Mouse (Mus musculus) gastrocnemius, postnatal 36 days (tissue): ENCODE measurements around the gene Zfp385c. TPM values are rescaled to one million over a fixed set of nuclear protein-coding genes. Genes with fewer than 3 reads are reported as not detected.
"Not testable (repeated sequence)": the region's sequence is repeated elsewhere in the genome, so short reads cannot be mapped to it uniquely, and the experiment has no call there.

Source experiments
- DNase-seq, 2 experiments: peaks; one replicate each; pipeline ENCODE4 v3.0.0; 2022
- intact Hi-C: fragments of 180-260 bp; cut with DNase I; formaldehyde crosslinking; loops from one replicate; pipeline ENCODE4 v1.15.1; 2025
- total RNA-seq, 2 experiments: library from RNA; stranded (reverse); gene quantifications; 2 replicates each; pipeline ENCODE4 v1.2.3; 2021

Gene Zfp385c
- total RNA-seq, 2 experiments from 2014 or later: 0.25 to 0.38 TPM

DNA sequence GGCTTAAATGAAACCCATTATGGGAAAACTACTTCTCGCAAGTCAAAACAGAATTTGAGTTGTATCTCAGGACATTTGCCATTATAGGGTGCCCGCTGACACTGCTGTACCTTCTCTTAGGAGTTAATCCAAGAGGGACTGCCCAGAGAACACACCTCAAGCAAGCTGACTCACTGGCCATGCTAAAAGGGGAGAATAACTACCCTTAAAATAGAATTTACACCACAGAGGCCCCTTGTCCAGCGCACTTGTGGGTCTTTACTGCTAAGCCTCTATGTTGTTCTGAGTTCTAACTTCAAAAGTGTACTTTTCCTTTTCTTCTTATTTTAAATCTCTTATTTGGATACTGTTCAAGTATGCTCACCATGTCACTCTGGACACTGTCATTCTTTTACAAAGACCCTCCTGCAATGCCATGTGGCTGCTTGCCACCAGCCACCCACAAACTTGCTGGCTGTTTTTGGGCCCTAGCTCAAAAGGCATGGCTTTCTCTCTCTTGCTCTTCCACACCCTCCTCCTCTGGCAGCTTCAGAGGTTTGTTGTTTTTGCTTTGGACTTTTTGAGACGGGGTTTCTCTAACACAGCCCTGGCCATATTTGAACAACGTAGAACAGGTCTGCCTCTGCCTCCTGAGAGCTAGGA, 82.8 kb downstream of the Zfp385c start:
- no peak for DNase-seq
- intact Hi-C loops: no loop called here

DNA sequence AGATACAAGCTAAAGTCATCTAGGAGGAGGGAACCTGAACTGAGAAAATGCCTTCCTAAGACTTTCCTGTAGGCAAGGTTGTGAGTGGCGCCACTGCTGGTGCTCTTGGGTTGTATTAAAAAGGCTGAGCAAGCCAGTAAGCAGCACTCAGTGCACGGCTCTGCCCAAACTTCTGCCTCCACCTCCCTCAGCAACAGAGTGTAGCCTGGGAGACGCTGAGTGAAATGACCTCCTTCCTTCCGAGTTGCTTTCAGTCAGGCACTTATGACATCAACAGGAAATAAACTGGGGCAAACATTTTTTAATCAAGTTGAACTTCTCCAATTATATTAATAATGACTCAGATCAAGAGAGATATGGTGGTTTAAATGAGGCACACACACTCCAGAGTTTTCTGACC, 83.5 kb downstream of the Zfp385c start:
- intact Hi-C loops: no loop called here
- DNase-seq: no peak

DNA sequence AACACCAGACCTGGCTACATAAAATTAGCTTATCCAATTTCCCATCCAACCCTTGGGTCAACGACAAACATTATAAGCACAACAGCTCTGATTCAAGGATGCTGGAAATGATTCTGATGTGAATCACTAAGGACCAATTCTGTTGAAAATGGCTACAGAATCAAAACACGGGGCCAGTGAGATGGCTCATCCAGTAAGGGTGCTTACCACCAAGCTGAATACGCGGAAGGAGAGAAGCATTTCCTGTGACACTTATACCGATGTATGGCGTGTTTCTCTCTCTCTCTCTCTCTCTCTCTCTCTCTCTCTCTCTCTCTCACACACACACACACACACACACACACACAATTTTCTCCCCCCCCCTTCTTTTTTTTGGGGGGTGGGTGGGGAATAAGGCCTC, 85.1 kb downstream of the Zfp385c start:
- DNase-seq: no peak
- intact Hi-C loops: no loop called here

DNA sequence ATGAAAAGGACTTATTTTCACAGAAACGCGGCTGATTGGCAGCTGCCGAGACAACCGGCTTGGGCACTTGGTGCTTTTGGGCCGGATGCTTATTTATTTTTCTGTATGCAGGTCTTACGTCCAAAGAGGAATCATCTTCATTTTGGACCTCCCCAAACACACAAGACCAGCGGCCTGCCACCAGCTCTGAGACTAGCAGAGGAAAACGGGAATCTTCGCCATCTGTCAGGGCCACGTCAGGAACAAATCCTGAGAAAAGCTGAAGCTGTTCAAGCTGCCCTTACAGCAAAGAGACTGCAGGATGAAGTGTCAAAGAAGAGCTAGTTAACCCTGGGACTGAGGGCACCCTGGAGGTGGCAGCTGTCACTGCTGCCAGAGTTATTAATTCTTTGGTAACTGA, 86.8 kb downstream of the Zfp385c start:
- no peak for DNase-seq
- intact Hi-C loops: no loop called here

DNA sequence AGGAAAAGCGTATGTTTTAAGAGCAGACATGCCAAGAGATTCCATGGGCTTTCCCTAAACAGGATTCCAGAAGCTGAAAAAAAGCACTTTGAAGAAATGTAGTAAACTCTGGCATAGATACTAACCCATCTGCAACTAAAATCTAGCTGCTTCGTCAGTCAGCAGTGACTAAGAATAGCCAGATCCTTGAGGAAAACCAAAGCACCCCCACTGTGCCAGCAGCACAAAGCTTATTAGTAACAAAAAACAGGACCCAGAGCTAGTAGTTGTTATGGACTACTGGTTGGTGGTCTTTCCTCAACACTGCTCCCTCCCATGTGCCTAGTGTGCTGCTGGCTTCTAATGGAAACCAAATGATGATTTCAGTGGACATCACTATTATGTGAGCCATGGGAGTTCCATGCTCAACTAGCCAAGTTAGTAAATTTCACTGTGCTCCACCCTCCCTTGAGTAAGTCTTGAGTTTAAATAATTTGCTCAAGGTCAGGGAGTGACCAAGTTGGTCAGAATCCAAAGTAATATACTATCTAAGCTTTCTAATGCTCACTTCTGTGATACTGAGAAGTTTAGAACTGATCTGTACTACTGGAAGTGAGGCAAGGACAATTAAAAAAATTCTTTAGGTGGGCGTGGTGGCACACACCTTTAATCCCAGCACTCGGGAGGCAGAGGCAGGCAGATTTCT, 87.8 kb downstream of the Zfp385c start:
- intact Hi-C loops: no loop called here
- no peak for DNase-seq

DNA sequence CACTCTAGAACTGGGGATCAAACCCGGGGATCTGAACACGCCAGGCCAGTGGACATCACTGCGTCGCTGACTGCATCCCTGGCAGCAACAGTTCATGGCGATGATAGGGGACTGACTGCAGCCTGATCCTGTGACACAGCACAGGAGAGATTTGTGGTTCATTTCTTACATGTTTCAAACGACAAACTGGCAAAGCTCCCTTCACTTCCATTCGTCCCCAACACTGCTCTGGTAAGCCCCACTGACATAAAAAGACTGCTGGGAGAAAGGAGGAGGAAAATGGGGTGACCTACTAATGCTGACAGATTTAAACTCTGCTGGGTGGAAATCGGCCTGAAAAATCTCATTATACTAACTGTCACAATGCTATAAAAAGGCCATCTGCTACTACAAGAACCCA, 88.4 kb downstream of the Zfp385c start:
- intact Hi-C loops: no loop called here
- DNase-seq: no peak

DNA sequence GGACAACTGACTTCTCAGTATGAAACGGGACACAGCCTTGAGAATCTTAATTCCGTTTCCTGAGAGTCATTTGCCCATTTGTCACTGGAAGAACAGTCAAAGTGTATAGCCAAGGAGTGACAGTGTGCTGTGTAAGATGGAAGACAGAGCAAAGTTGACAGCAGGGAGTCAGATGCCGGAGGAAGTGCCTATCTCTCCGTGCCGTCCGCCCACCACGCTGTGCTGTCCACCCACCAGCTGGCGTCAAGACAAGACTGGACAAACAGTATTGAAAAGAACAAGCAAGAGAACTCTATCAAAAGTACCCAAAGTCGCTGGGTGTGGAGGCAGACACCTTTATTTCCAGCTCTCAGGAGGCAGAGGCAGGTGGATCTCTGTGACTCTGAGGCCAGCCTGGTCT, 89.1 kb downstream of the Zfp385c start:
- no peak for DNase-seq
- intact Hi-C loops: no loop called here

DNA sequence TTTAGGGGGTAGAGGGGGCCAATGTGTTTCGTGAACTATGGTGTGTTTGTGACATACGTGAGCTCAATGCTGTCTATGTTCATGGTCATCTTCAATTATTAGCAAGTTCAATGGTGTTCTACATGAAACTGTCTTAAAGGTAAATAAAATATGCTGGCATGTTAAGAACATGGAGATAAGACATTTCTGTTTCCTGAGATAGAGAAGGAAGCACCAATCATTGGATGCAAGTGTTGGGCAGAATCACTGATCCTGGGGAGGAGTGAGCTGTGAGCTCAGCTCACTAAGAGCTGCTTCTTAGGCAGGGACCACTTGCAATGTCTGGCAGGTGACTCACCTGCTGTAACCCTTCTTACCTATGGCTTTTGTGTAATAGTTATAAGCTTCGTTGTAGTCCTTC, 90.9 kb downstream of the Zfp385c start:
- DNase-seq: no peak
- intact Hi-C loops: no loop called here

DNA sequence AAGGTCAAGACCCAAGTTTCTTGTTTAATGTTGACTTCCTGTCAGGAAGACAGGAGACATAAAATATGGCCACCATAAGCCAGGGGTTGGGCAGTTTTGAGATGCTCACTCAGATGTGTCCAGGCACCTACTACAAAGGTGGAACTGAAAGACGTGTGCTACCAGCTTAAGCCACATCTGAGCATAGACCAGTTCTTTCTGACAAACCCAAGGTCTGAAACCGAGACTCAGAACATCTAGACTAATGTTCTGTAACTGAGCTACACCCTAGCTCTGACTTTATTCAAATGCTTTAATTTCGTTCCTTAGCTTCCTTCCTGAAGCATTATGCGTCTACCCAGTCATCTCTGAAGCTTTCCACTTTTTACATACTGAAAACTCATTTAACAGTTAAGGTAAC, 94.2 kb downstream of the Zfp385c start:
- DNase-seq: no peak
- intact Hi-C loops: no loop called here

DNA sequence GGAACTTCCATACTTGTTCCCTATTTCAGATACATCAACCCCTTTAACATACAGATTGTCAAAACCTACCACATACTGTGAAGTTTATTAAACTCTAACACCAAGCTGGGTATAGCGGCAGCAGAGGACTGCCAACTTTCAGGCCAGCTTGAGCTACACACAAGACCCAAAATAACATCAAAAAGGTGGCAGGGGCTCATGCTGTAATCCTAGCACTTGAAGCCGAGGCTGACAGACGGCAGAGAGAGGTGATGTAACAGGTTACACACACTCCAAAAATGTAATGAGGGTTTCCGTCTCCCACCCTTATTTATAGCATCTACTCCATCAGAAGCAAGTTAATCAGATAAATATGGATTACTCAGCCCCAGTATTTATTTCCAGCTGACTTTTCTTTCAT, 96.7 kb downstream of the Zfp385c start:
- DNase-seq: no peak
- intact Hi-C loops: no loop called here

DNA sequence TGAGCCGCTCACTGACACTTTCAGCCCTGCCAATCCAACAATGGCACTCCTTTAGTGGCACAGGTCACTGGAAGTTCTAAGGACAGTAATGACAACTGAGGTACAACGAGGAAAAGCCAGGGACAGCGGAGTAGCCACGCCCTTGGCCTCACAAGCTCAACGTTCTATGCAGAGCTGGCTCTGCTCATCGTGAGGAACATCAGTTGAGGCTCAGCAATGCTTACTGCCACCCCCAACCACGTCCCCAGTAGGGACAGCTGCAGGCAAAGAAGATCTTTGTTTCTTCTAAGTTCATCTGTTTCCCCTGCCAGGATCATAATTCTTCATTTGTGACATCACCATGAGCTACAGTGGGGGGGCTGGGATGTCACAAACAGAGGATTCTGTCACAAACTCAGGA, 97.6 kb downstream of the Zfp385c start:
- intact Hi-C loops: no loop called here

DNA sequence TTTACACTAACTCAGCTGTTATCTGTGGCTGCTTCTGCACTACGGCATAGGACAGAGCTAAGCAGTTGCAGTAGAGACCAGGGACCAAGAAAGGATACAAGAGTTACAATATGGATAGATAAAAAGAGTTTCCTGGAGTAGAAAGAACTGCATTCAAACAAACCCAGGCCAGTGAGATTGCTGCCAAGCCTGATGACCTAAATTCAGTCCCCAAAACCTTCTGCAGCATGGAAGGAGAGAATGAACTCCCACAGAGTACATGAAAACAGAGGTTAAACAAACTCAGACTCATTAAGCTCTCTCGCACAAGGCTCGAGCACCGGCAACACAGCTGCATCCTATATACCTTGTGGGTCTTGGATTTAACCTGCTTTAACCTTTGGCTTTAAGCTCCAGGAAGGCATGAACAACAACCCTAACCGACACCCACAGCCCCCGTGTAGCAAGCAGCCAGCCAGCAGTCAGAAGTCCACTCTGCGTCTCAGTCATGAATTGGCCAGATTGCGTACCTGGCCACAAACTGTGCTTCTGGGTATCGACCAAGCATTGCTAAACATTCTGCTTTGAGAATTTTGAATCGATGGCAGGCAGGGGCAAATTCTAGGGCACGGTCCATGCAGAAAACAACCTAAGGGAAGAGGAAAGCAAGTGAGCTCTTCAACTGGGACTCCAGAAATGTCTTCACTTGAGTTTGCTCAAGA, 99.8 kb downstream of the Zfp385c start:
- DNase-seq: no peak
- intact Hi-C loops: no loop called here

More for the DNA sequence above, 97.6 kb downstream of the Zfp385c start:
- DNase-seq: no peak

DNA sequence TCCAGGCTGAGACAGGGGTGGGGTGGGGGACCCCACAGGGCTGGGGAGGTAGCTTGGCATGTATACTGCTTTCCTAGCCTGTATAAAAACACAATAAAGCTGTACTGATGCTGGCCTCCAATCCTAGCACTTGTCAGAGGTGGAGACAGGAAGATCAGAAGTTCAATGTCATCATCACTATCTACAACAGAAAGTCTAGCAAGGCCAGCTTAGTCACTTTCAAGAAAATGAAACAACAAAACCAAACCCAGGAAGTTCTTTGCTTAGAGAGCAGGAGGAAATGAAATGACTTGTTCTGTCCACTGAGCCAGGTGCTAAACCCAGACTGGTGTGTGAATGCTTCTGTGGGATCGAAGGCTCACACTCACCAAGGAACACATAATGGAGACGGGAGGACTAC, 103.8 kb downstream of the Zfp385c start:
- no peak for DNase-seq
- intact Hi-C loops: no loop called here

DNA sequence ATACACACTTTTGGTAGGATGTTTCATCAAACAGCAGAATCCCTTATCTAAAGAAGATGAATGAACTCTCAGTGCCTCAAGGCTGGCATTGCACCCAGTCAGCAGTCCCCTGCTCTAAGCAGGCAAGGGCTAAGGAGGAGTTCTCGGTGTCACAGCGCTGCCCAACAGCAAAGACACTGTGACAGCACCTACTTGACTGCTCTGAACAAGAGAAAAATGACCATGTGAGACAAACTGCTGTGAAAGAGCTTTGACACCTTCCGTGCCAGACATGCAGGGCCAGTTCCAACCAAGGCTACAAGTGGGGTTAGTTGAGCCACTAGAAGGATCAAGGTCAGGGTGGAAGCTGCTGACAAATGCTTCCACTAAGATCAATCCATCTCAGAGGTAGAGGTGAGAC, 107.1 kb downstream of the Zfp385c start:
- no peak for DNase-seq
- intact Hi-C loops: no loop called here

DNA sequence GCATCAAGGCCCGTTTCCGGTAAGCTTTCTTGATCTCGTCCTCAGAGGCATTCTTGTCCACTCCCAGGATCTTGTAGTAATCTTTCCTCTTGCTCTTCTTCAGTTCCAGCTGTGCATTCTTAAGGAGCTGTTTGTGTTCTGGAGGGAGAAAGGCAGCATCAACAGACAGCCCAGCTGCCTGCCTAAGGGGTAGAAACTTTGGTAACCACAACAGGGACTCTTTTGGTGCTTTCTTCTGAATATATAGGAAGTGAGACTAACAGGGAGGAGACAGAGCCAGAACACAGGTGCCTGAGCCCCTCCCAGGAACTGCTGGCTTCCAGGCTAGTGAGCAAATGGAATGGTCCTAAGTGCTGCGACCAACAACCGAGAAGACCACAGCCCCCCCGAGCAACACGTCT, 107.7 kb downstream of the Zfp385c start:
- DNase-seq: no peak
- intact Hi-C loops: no loop called here

DNA sequence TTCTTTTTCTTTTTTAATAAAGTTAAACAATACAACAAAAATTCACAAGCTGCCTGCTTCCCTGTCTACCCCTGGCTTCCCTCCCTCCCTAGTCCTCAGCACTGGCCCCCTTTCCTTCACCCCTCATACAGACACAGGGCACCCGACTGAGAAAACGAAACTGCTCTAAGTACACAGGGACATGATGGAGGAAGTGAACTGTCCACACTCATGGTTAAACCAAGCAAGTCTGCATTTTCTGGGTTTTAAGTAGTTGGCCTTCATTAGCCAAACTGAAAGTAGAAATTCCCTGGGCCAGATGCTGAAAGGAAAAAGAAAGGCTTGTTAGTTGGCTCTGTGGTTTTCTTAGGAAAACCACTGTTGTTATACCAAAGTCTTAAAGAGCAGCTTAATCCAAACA, 109.4 kb downstream of the Zfp385c start:
- intact Hi-C loops: no loop called here
- no peak for DNase-seq

DNA sequence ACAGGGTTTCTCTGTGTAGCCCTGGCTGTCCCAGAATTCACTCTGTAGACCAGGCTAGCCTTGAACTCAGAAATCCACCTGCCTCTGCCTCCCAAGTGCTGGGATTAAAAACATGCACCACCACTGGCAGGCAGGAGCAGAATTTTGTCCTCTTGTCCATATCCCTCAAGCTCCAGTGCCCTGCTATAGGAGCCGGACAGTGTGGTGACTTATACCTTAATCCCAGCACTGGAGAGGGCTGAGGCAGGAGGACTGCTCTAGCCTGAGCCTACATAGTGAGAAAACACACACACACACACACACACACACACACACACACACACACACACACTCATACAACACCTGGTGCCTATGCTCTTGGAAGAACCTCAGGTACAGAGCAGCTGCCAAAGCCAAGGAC, 109.8 kb downstream of the Zfp385c start:
- DNase-seq, intact Hi-C loops: not testable (repeated sequence)

DNA sequence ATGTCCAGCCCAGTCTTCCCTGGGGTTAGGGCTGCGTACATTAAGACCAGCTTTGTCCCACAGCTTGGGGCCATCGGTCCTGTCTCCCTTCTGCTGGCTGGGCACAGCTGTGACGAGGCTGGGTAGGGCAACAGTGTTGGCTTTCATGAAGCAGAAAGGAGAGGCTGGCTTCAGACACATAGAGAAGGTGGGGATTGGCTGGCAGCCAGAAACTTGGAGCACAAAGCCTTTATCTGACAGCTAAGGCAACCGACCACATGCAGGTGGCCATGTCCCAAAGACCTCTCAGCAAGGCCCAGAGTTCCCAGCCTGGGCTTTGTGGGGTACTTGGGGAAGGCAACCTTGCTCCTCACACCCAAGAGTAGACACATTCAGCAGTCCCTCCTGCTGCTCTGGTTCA, 110.5 kb downstream of the Zfp385c start:
- intact Hi-C loops: no loop called here
- DNase-seq: no peak

DNA sequence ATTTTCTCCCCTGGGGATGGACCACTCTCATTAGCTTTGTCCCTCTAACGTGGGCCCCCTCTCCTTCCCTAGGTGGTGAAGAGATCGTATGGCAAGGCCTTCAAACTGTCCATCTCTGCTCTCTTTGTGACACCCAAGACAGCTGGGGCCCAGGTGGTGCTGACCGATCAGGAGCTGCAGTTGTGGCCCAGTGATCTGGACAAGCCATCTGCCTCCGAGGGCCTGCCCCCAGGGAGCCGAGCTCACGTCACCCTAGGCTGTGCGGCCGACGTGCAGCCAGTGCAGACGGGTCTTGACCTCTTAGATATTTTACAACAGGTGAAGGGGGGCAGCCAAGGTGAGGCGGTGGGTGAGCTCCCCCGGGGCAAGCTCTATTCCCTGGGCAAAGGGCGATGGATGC, 112.0 kb downstream of the Zfp385c start:
- intact Hi-C loops: no loop called here
- no peak for DNase-seq

DNA sequence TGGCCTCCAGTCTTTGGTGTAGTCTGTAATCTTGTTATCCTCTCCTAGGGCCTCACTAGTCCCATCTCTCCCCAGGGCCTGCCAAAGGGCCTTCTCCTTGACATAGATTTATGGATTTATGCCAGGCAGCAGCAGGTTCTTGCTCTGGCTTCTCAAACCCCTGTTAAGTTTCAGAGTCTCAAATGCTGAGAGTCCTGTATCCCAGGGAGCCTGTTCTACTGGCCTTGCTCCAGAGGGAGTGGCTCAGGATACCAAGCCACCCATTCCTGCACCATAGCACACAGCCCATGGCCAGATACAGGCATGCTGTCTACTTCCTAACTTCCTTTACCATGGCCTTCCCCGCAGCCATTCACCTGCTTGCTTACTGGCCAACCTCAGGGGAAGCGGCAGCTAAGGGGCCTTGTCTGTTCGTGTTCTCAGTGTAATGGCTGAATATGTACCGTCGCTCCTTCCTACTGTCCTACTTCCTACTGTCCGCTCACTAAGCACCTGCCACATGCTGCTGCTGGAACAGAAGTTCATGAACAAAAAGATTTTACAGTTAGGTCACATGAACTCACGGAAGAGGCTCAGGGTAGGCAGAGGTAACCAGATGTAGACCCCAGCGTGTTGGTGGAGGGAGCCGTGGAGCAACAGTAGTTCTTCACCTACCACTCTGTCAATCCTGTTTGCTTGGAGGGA, 113.0 kb downstream of the Zfp385c start:
- intact Hi-C loops: no loop called here
- DNase-seq: no peak

DNA sequence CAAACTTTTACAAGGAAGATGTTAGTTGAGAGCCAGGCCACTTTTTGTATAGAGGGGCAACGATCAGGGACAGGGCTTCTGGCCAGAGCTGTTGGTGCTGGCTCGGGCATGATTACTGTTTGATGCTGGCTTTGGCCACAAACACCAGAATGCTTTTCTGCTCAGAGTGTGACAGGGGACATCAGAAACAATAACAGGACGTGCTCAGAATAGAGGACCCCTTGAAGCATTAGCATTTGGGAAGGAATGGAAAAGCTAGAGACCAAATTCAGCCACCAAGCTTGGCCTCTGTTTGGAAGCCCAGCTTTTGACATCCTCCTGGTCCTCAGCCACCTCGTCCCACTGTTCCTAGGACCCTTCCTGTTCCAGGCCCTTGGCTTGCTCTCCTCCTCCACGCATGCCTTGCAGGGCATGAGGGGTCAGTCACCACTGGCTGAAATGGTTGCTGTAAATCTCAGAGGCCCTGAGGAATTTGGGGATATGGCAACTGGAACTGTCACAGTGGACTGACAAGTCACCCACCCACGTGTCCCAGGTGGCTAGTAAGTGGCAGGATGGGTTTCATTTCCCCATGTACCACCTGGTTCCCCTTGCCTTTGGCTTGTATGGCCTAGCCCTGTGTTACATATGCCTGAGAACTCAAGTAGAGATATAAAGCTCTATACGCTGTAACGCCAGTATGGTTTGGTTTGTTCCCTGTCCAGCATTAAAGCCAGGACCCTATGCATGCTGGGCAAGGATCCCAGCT, 114.2 kb downstream of the Zfp385c start:
- intact Hi-C loops: no loop called here
- no peak for DNase-seq
